Mouse (Mus musculus) heart, adult 2 months (tissue): ENCODE measurements around the gene Vmn2r19.

ENCODE experiments used
- CTCF ChIP-seq: fragments of 200-600 bp; IDR thresholded peaks from 2 replicates; pipeline ENCODE4 v1.8.1; 2022; ENCODE audit warnings: antibody characterized with exemption, mild to moderate bottlenecking, moderate library complexity
- EP300 ChIP-seq: fragments of 200-500 bp; IDR thresholded peaks from 2 replicates; pipeline ENCODE4 v1.6.1; 2011; ENCODE audit warnings: low read depth, low read length, control low read depth; ENCODE audit not compliant: insufficient read depth
- POLR2A ChIP-seq: fragments of 200-500 bp; IDR thresholded peaks from 2 replicates; pipeline ENCODE4 v1.6.1; 2011; ENCODE audit warnings: mild to moderate bottlenecking, low read depth, low read length, control low read depth; ENCODE audit not compliant: insufficient read depth

GRCm38 (mm10) chr6:123260868-123261267 is 47.3 kb upstream of the Vmn2r19 start:
- TF ChIP-seq CTCF, result no peak
- no peak for TF ChIP-seq POLR2A
- no peak for TF ChIP-seq EP300
